ENCODE assay signal across 12 mouse cellular contexts in the genomic region with DNA sequence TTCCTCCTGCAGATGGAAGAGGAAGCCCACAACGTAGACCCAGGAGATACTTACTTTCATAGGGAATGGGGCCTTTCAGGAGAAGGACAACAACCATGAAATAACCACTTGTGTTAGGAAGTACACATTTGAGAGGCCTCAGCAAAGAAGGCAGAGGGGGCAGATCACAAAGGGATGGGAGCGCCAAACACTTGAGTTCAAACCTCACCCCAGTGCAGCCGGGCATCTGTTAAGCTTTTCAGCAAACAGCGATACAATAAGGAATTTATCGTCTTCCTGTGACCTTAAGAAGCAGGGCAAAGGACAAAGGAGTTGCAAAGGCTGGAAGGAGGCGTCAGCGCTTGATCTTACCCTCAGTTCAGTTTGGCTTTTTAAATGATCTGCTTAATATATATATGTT. TPM values are rescaled to one million over a fixed set of nuclear protein-coding genes. Genes with fewer than 3 reads are reported as not detected.
DNase-seq lines count a peak whose midpoint lies in the region; ATAC-seq lines count a peak whose summit lies in the region.
"Had no signal": no experiment of that assay in that cellular context is flagged by ENCODE, and none has a peak within 500 bp of the region (broad histone marks: within the 10 kb centered on the region; RNA-seq: fewer than 3 reads in every experiment).

No protein-coding gene starts in this region.

- peak overlapping the region; percentile 75 for H3K27ac ChIP-seq in heart, embryonic 10.5 days
- peak overlapping the region; percentile 59 for H3K27ac ChIP-seq in lung, embryonic 15.5 days
- 0 out of 2 replicates have a peak overlapping the region, but pooled peaks have one; percentile 9 for H3K27ac ChIP-seq in limb, embryonic 15.5 days
- H3K27ac ChIP-seq in stomach, embryonic 15.5 days: 0 out of 2 replicates have a peak overlapping the region, but pooled peaks have one; percentile 28
- H3K27ac ChIP-seq: forebrain, embryonic 12.5 days had no signal

- no peak overlapping the region for H3K9ac ChIP-seq in lung, embryonic 15.5 days
- H3K9ac ChIP-seq in limb, embryonic 15.5 days: no peak overlapping the region
- no peak overlapping the region for H3K9ac ChIP-seq in stomach, embryonic 15.5 days
- H3K9ac ChIP-seq: forebrain, embryonic 12.5 days had no signal

- DNase-seq in heart, embryonic 10.5 days (ENCODE audit: low spot score): no peak
- DNase-seq in heart, adult 8-10 months (ENCODE audit: low spot score): no peak
- DNase-seq in lung, postnatal 25 days (ENCODE audit: low spot score): no peak
- no peak for DNase-seq in left cerebral cortex, postnatal 10 days (ENCODE audit: extremely low spot score in 1 of 2, low spot score in 2 of 2)
- no peak for DNase-seq in cerebellum, postnatal 36 days
- DNase-seq: gastrocnemius, postnatal 14 days; layer of hippocampus, postnatal 36 days; right cerebral cortex, postnatal 4 days had no signal

- no peaks in the 10 kb centered on the region for H3K9me3 ChIP-seq in heart, embryonic 10.5 days
- no peaks in the 10 kb centered on the region for H3K9me3 ChIP-seq in lung, embryonic 15.5 days
- no peaks in the 10 kb centered on the region for H3K9me3 ChIP-seq in limb, embryonic 15.5 days
- H3K9me3 ChIP-seq in stomach, embryonic 15.5 days: no peaks in the 10 kb centered on the region
- H3K9me3 ChIP-seq: forebrain, embryonic 12.5 days had no signal

- H3K4me2 ChIP-seq in lung, embryonic 15.5 days: peak overlapping the region; percentile 14; the same call in 1 of the 2 replicates
- H3K4me2 ChIP-seq in limb, embryonic 15.5 days: no peak overlapping the region
- no peak overlapping the region for H3K4me2 ChIP-seq in stomach, embryonic 15.5 days
- H3K4me2 ChIP-seq: forebrain, embryonic 12.5 days had no signal

- peak overlapping the region; percentile 28; the same call in 1 of the 2 replicates for H3K4me3 ChIP-seq in heart, embryonic 10.5 days
- H3K4me3 ChIP-seq in lung, embryonic 15.5 days: no peak overlapping the region
- no peak overlapping the region for H3K4me3 ChIP-seq in limb, embryonic 15.5 days
- no peak overlapping the region for H3K4me3 ChIP-seq in stomach, embryonic 15.5 days (replicated peaks)
- H3K4me3 ChIP-seq: forebrain, embryonic 12.5 days had no signal

- no peaks in the 10 kb centered on the region for H3K36me3 ChIP-seq in heart, embryonic 10.5 days
- no peaks in the 10 kb centered on the region for H3K36me3 ChIP-seq in lung, embryonic 15.5 days
- no peaks in the 10 kb centered on the region for H3K36me3 ChIP-seq in limb, embryonic 15.5 days
- H3K36me3 ChIP-seq in stomach, embryonic 15.5 days: no peaks in the 10 kb centered on the region
- H3K36me3 ChIP-seq: forebrain, embryonic 12.5 days had no signal

- WGBS in heart, embryonic 10.5 days: 56% methylated on average over 7 of the region's 7 CpGs
- WGBS in lung, embryonic 15.5 days: 40% methylated on average over 7 of the region's 7 CpGs
- 68% methylated on average over 7 of the region's 7 CpGs for WGBS in limb, embryonic 15.5 days
- 53% methylated on average over 7 of the region's 7 CpGs for WGBS in stomach, embryonic 15.5 days

- ATAC-seq in lung, embryonic 15.5 days (ENCODE audit: borderline replicate concordance, extremely low read depth, low FRiP score, low TSS enrichment): no peak
- no peak for ATAC-seq in limb, embryonic 15.5 days (ENCODE audit: insufficient number of reproducible peaks, low FRiP score, low TSS enrichment, low read depth)
- no peak for ATAC-seq in stomach, embryonic 15.5 days (ENCODE audit: insufficient read depth, low FRiP score, low read depth)

- peaks cover 26% of the 10 kb centered on the region for H3K4me1 ChIP-seq in heart, embryonic 10.5 days
- peaks cover 15% of the 10 kb centered on the region for H3K4me1 ChIP-seq in lung, embryonic 15.5 days
- H3K4me1 ChIP-seq in limb, embryonic 15.5 days: no peaks in the 10 kb centered on the region
- H3K4me1 ChIP-seq in stomach, embryonic 15.5 days: 0 out of 2 replicates have a peak, but pooled peaks cover 8% of the 10 kb centered on the region
- H3K4me1 ChIP-seq: forebrain, embryonic 12.5 days had no signal

- no peaks in the 10 kb centered on the region for H3K27me3 ChIP-seq in heart, embryonic 10.5 days (ENCODE audit: insufficient read depth, poor library complexity, severe bottlenecking)
- H3K27me3 ChIP-seq in lung, embryonic 15.5 days: no peaks in the 10 kb centered on the region
- no peaks in the 10 kb centered on the region for H3K27me3 ChIP-seq in limb, embryonic 15.5 days
- H3K27me3 ChIP-seq in stomach, embryonic 15.5 days (replicated peaks): no peaks in the 10 kb centered on the region
- H3K27me3 ChIP-seq: forebrain, embryonic 12.5 days had no signal

- intact Hi-C loops in left cerebral cortex, postnatal 10 days (cut with DNase I): no loop called here

RNA-seq across cellular contexts. Expression of gene Dyrk1a, which starts 10.0 kb away (rescaled TPM):
- polyA plus RNA-seq in heart, embryonic 10.5 days (2016; fragmentation: Nextera tagmentation; extraction: Ambion mirVana): 7.7 and 8.1 TPM in 2 replicates
- total RNA-seq in heart, adult 8-10 months (2022): 10 to 100 TPM; 70.5 to 87.1 (median 79.0) TPM
- polyA plus RNA-seq in lung, embryonic 15.5 days (2015; fragmentation: Nextera tagmentation; extraction: Ambion mirVana): 7.8 and 8.0 TPM in 2 replicates
- polyA plus RNA-seq in limb, embryonic 15.5 days (2015; fragmentation: Nextera tagmentation; extraction: Ambion mirVana): 7.5 and 8.3 TPM in 2 replicates
- 8.0 and 9.5 TPM in 2 replicates for polyA plus RNA-seq in stomach, embryonic 15.5 days (2015; fragmentation: Nextera tagmentation; extraction: Ambion mirVana)
- 100 to 1,000 TPM; 102 to 104 TPM for total RNA-seq in left cerebral cortex, postnatal 10 days (2021)

RNA-seq across cellular contexts. Expression of gene Vps26c, which starts 33.2 kb away (rescaled TPM):
- polyA plus RNA-seq in heart, embryonic 10.5 days (2016; fragmentation: Nextera tagmentation; extraction: Ambion mirVana): 60.0 and 61.4 TPM in 2 replicates
- 10 to 100 TPM; 19.9 to 23.4 (median 22.0) TPM for total RNA-seq in heart, adult 8-10 months (2022)
- polyA plus RNA-seq in lung, embryonic 15.5 days (2015; fragmentation: Nextera tagmentation; extraction: Ambion mirVana): 59.6 and 65.2 TPM in 2 replicates
- 54.9 and 61.3 TPM in 2 replicates for polyA plus RNA-seq in limb, embryonic 15.5 days (2015; fragmentation: Nextera tagmentation; extraction: Ambion mirVana)
- 54.8 and 55.3 TPM in 2 replicates for polyA plus RNA-seq in stomach, embryonic 15.5 days (2015; fragmentation: Nextera tagmentation; extraction: Ambion mirVana)
- total RNA-seq in left cerebral cortex, postnatal 10 days (2021): 10 to 100 TPM; 32.8 to 33.0 TPM

Comparison
In these comparisons a context has a peak if more than half of its experiments do, and no peak if none do; other contexts are left out.
1. H3K27ac ChIP-seq: peak in every context shown above with its lines; median percentile 75 in heart, embryonic 10.5 days; 59 in lung, embryonic 15.5 days; 28 in stomach, embryonic 15.5 days; 9 in limb, embryonic 15.5 days.